Mouse (Mus musculus): ENCODE data around the gene Cops3.

- TF ChIP-seq POLR2A (IDR thresholded peaks at IDR 0.05; ENCODE audit: control insufficient read depth, low read depth, low read length) = no peak
- no peak for TF ChIP-seq CTCF (IDR thresholded peaks at IDR 0.05; ENCODE audit: control insufficient read depth, insufficient read depth, insufficient replicate concordance, low read depth, low read length)
These were observed 24.7 kb downstream of the Cops3 start for GRCm38 (mm10) chr11:59814936-59815335.

All from testis, adult 2 months (tissue).